Mouse (Mus musculus) MN1 (cell line): ENCODE measurements around the gene Rxrb.
"Not testable (repeated sequence)": the region's sequence is repeated elsewhere in the genome, so short reads cannot be mapped to it uniquely, and the experiment has no call there.

Experiments
- DNase-seq: peaks from one replicate; pipeline ENCODE4 v3.0.0-alpha.2; 2016; ENCODE audit warnings: low spot score

Gene Rxrb

DNA sequence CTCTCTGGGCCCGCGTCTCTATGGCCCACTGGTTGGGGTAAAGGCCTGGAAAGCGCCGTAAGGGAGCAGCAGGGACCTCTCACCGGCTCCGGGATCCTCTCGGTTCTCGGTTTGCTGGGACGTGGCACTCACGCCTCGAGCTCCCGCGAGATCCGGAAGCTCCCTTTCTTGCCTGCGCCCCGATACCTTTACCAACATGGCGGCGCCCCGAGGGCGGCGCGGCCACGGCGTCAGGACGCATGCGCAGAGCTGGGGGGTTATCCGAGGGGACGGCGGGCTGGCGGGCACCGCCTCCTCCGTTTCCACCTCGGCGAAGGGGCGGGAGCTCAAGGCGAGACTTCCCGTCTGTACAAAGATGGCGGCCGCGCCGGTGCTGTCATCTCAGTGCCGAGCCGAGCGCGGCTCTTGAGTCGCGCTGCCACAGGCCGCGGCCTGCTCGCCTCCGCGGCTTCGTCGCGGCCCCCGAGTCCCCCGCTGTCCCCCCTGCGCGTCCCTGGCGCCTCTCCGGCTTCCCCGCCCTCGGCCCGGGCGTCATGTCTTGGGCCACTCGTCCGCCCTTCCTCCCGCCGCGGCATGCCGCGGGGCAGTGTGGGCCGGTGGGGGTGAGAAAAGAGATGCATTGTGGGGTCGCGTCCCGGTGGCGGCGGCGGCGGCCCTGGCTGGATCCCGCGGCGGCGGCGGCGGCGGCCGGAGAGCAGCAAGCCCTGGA lies at the start of gene Rxrb, which contains the start of gene Slc39a7:
TSS of gene Rxrb (plus strand) at position 348 of the 709 bp plus-strand sequence.
TSS of gene Slc39a7 (minus strand) at position 218 of the 709 bp plus-strand sequence.
- peak; percentile 99 for DNase-seq

DNA sequence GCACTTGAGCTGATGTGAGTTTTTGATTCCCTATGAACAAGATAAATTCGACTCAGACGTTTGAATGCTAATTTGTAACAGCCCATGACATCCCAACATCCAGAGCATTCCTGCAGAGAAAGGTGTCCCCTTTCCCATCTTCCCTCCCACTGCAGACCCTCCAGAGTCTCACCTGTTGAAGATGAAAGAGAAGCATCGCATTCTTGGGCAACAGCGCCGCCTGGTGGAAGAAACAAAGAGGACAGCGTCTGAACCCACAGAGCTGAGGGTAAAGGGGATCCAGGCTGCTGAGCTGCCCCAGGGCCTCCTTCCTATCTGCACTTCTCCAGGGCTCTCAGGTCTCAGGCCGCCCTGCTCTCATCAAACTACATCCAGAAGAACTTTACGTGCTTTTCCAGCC lies 49.5 kb upstream of the Rxrb start:
- DNase-seq, result not testable (repeated sequence)

- peak; percentile 78 for DNase-seq
These were observed 39.6 kb upstream of the Rxrb start for GRCm38 (mm10) chr17:33991788-33992664.

DNA sequence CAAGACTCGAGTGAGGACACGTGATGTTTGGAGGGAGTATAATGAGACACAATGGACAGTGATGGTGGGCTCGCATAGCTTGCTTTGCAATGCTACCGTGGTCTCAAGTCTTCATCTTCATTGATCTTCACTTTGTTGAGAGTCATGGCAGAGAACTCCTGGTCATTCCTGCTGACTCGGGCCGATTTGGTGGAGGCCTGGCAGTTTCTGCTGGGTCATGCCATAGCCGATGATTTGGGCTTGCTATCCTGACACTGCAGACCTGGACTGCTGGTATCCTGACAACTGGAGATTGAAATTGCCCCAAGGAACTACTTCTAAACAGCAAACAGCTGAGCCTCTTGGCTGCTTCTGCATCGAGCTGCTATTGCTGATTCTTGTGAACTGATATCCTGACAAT lies 36.7 kb upstream of the Rxrb start:
- DNase-seq, result no peak

- no peak for DNase-seq
These were observed 36.0 kb upstream of the Rxrb start for GRCm38 (mm10) chr17:33995651-33996050.

DNA sequence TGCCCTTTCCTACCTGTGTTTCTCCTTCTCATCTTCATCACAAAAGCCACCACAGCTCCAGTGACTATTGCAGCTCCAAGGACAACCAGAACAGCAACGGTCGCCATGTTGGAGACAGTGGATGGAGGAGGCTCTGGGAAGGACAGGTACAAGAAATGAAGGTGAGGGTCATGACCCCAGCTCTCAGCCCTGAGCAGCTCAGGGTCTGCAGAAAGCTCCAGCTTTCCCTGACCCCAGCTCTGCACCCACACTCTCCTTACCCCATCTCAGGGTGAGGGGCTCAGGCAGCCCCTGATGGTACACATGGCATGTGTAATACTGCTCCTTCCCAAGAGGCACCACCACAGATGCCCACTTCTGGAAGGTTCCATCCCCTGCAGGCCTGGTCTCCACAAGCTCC lies 34.6 kb upstream of the Rxrb start:
- DNase-seq, result not testable (repeated sequence)

DNA sequence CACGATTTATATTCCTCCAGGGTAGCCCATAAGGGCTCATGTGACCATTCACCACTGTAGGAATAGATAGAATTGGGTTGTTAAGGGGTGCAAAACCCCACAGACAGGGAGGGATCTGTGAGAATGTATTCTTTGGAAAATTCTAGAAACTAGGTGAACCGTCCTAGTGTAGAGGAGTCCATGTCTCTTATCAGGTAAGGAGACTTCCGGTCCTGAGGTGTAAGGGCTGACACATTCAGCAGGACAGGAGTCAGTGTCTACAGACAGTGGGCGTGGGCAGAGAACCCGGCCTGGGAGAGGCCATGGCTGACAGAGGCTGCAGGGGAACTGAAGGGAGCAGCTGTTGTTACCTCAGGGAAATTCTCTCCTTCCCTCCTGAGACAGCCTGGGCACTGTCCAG lies 32.9 kb upstream of the Rxrb start:
- peak; percentile 25 for DNase-seq

GRCm38 (mm10) chr17:33999341-34000149 lies 32.1 kb upstream of the Rxrb start:
- DNase-seq, result peak; percentile 48

DNA sequence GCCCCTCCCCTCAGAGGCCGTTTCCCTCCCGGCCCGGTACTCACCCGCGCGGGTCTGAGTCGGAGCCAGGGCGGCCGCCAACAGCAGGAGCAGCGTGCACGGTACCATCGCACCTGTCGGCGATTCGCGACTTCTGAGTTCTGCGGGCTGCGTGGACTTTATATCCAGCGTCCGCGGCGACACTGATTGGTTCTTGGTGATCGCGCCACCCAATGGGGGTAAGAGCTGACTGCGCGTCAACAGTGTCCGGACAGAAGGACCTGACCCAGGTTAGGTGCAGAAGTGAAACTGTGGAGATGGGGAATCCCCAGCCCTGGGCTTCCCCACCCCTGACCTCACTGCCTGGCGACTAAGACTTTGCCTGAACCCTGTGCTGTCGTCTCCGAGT lies 31.5 kb upstream of the Rxrb start, which contains the start of gene H2-K1:
TSS of gene H2-K1 (minus strand) at position 198 of the 388 bp plus-strand sequence.
- peak; percentile 94 for DNase-seq

- DNase-seq, result not testable (repeated sequence)
These were observed 30.8 kb upstream of the Rxrb start for GRCm38 (mm10) chr17:34000796-34001195.

DNA sequence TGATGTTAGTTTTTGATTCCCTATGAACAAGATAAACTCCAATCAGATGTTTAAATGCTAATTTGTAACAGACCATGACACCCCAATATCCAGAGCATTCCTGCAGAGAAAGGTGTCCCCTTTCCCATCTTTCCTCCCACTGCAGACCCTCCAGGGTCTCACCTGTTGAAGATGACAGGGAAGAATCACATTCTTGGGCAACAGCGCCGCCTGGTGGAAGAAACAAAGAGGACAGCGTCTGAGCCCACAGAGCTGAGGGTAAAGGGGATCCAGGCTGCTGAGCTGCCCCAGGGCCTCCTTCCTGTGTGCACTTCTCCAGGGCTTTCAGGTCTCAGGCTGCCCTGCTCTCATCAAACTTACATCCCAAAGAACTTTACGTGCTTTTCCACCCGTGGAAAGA lies 28.2 kb upstream of the Rxrb start:
- DNase-seq, result peak; percentile 21

DNA sequence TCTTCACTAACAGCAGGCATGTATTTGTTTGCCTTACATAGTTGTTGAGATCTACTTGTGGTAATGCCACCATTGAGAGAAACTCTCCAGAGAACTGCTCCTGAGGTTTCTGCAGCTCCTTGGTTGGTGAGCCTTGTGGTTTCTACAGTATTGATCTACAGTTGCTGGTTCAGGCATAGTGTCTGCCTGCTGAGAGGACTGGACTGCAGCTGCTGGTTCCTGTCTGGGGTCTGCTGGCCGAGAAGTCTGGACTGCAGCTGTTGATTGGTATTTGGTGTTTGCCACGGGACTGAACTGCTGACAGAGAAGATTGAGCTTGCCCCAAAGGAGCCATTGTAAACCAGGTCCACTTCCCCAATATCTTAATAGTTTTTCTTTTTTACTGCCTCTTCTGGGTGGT lies 25.0 kb upstream of the Rxrb start:
- DNase-seq, result no peak

- DNase-seq, result peak; percentile 5
These were observed 21.5 kb upstream of the Rxrb start for GRCm38 (mm10) chr17:34010156-34010555.

DNA sequence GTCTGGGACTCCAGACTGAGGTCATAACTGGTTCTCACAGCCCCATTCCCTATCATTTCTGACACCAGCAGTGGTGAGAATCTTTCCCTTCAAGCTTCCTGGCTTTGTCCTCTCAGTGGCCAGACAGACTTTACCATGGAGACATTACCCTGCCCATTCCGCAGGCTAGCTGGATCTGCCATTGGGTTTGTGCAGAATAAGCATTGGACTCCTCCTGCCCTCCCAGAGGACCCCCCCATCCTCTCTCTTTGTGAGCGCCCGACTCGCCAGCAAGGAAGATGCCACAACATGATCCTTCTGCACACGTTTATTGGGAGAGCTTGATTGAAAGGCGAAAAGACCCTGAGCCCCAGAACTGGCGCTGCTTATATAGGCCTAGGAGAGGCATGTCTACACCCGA lies 18.2 kb upstream of the Rxrb start:
- no peak for DNase-seq

- DNase-seq, result peak; percentile 5
These were observed 9.8 kb upstream of the Rxrb start for GRCm38 (mm10) chr17:34021539-34022413.

GRCm38 (mm10) chr17:34022414-34022783 lies 9.2 kb upstream of the Rxrb start:
- no peak for DNase-seq

DNA sequence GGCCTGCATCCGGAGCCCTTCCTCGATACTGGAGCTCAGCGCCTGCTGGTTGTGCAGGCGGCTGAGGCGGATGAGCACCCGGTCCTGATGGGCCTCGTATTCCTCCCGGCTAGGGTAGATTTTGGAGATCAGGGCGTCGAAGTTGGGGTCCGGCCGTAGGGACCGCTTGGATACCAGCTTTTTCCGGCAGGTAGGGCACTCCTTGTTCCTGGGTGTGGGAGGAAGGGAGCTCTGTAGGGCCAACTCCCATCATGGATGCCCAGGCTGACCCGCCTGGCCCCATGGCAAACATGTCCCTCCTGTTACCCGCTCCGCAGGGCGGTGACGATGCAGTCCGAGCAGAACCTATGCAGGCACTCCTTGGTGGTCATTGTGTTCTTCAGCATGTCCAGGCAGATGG lies 8.6 kb upstream of the Rxrb start:
- DNase-seq, result peak; percentile 6

GRCm38 (mm10) chr17:34023678-34024077 lies 7.9 kb upstream of the Rxrb start:
- DNase-seq, result no peak

GRCm38 (mm10) chr17:34024317-34024821 lies 7.2 kb upstream of the Rxrb start, which contains the start of gene Ring1:
Gene Ring1 (minus strand): TSS chr17:34024680.
- DNase-seq, result peak; percentile 89

GRCm38 (mm10) chr17:34024861-34025755 lies 6.5 kb upstream of the Rxrb start:
- peak; percentile 77 for DNase-seq
